Mouse (Mus musculus) embryonic facial prominence, embryonic 13.5 days (tissue): ENCODE measurements around the gene Fgfr2. TPM values are rescaled to one million over a fixed set of nuclear protein-coding genes. Genes with fewer than 3 reads are reported as not detected.

Experiments
- ATAC-seq: fragments of 200-750 bp; cut with Nextera tagmentation; 2 replicates; pipeline ENCODE4 v1.8.0; 2017; ENCODE audit warnings: low read depth; ENCODE audit not compliant: insufficient number of reproducible peaks, insufficient read depth, low FRiP score, low TSS enrichment
- H3K27ac ChIP-seq: fragments of 300-500 bp; sonication (generic); 2 replicates; pipeline ENCODE4 v1.5.1; 2015; ENCODE audit warnings: moderate library complexity, mild to moderate bottlenecking, inconsistent platforms
- H3K27me3 ChIP-seq: fragments of 300-500 bp; sonication (generic); 2 replicates; pipeline ENCODE4 v1.6.1; 2015; ENCODE audit warnings: mild to moderate bottlenecking, inconsistent platforms
- H3K36me3 ChIP-seq: fragments of 300-500 bp; sonication (generic); 2 replicates; pipeline ENCODE4 v1.6.1; 2015; ENCODE audit warnings: mild to moderate bottlenecking, inconsistent platforms
- H3K4me1 ChIP-seq: fragments of 300-500 bp; sonication (generic); 2 replicates; pipeline ENCODE4 v1.6.1; 2015; ENCODE audit warnings: inconsistent platforms
- H3K4me2 ChIP-seq: fragments of 300-500 bp; sonication (generic); 2 replicates; pipeline ENCODE4 v1.6.1; 2015; ENCODE audit warnings: moderate library complexity, mild to moderate bottlenecking, inconsistent platforms
- H3K4me3 ChIP-seq: fragments of 300-500 bp; sonication (generic); 2 replicates; pipeline ENCODE4 v1.5.1; 2015; ENCODE audit warnings: mild to moderate bottlenecking, inconsistent platforms
- H3K9ac ChIP-seq: fragments of 300-500 bp; sonication (generic); 2 replicates; pipeline ENCODE4 v1.6.1; 2015; ENCODE audit warnings: mild to moderate bottlenecking, inconsistent platforms
- H3K9me3 ChIP-seq: fragments of 300-500 bp; sonication (generic); 2 replicates; pipeline ENCODE4 v1.6.1; 2016; ENCODE audit warnings: inconsistent platforms
- WGBS: fragments of 180-500 bp; shearing (Covaris S2); methylation state at CpG from one replicate; pipeline ENCODE4 v1.1.7; 2015; ENCODE audit warnings: mixed read lengths; 5-methylcytosine and 5-hydroxymethylcytosine counted together
- polyA plus RNA-seq: library from polyadenylated mRNA; unstranded; fragments of >200 nt; fragmentation: Nextera tagmentation; extraction: Ambion mirVana; gene quantifications from 2 replicates; pipeline ENCODE4 v1.2.1, GENCODE M21; 2015

Fgfr2 gene
- polyA plus RNA-seq, 1 experiment from 2014 or later = 174 TPM

- Histone ChIP-seq H3K9me3 (no peaks in the 10 kb centered on the region), H3K4me1 (no peaks in the 10 kb centered on the region), H3K27me3 (peaks cover 16% of the 10 kb centered on the region), H3K9ac (no peak overlapping the region), H3K4me3 (no peak overlapping the region), H3K36me3 (no peaks in the 10 kb centered on the region), H3K27ac (no peak overlapping the region), H3K4me2 (no peak overlapping the region)
- ATAC-seq = no peak
Measured at GRCm38 (mm10) chr7:131861157-131861556, 1262.0 kb downstream of the Fgfr2 start.

DNA sequence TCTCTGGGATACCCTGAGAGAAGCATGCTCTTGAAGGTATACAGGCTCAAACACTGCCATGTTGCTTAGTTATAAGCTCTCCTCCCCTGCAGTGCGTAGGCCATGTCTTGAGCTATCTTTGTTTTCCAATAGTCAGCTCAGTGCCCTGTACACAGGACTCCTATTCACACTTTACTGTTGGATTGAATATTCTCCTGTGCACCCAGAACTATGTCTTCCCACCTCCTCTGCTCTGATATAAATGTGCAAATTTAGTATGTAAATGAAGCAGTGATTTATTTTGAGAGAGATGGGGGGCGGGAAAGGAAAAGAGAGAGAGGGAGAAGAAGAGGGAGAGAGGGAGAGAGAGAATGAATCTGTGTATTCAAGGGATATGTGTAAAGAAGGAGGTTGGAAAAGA, 1267.5 kb downstream of the Fgfr2 start:
- Histone ChIP-seq H3K4me3 (no peak overlapping the region), H3K4me2 (no peak overlapping the region), H3K9me3 (no peaks in the 10 kb centered on the region), H3K9ac (no peak overlapping the region), H3K27me3 (no peaks in the 10 kb centered on the region; the same call in 1 of the 2 replicates), H3K36me3 (no peaks in the 10 kb centered on the region), H3K4me1 (no peaks in the 10 kb centered on the region), H3K27ac (no peak overlapping the region)
- 92% methylated on average over 2 of the region's 2 CpGs for WGBS
- no peak for ATAC-seq

DNA sequence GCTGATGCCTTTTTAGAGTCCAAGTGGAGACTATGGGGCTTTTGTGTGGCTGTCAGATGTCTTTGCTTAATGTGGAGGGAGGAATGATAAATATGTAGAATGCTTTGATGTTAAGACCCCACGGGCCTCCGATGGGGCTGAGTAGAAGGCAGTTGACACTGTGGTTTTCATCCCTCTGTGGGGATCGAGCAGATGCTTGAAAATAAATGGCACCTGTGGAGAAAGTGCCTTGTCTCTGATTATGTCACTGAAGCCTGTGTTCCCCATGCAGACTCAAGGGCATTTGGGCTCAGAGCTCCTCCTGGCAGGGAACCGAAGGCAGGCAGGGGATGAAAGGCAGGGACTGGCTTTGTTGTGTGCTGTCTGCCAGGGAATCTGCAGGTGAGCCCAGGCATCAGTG, 1272.6 kb downstream of the Fgfr2 start:
- Histone ChIP-seq H3K9ac (no peak overlapping the region), H3K27ac (no peak overlapping the region), H3K4me2 (no peak overlapping the region), H3K27me3 (peaks cover 16% of the 10 kb centered on the region), H3K36me3 (no peaks in the 10 kb centered on the region), H3K4me3 (no peak overlapping the region), H3K4me1 (peaks cover 6% of the 10 kb centered on the region; the same call in 1 of the 2 replicates), H3K9me3 (no peaks in the 10 kb centered on the region)
- WGBS = 22% methylated on average over 4 of the region's 4 CpGs
- ATAC-seq = no peak

DNA sequence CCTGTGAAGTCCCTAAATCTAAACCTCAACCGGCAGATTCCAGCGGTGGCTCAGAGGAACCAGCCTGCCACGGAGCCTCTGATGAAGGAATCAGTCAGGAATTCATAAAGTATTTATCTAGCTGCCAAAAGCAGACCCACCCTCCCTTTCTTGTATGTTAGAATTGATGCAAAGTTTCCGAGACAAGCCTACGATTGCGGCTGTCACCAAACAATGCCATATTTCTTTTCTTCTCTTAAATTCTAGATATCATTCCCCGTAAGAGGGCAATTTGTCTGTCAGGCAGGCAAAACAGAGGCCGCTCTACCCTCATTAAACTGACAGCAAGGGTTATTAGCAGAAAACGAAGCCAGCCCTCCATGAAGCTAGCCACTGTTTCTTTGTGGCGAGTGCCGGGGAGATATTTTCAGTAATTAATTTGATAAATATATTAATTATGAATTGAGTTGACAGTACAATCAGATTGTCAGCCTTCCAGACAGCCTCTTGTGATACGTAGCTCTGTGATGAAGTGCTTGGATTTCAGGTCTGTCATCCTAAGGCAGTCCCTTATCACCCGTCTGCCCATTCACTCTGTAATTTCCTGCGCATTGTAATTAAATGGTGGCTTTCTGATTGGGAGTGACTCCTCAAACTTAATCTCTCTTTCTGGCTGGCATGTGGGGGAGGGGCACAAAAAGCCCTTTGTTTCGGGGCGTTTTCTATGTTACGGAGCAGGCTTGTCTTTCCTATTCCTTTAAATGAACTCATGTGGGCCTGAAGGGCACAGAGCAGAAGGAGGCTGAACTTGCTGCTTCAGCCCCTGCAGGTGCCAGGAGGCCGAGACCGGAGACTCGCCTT, 1276.9 kb downstream of the Fgfr2 start:
- H3K4me3 ChIP-seq = no peak overlapping the region
- whole genome bisulfite sequencing = 22% methylated on average over 20 of the region's 20 CpGs
- no peaks in the 10 kb centered on the region for H3K36me3 ChIP-seq
- no peak overlapping the region for H3K27ac ChIP-seq
- H3K9ac ChIP-seq = no peak overlapping the region
- H3K4me1 ChIP-seq = peaks cover 6% of the 10 kb centered on the region; the same call in 1 of the 2 replicates
- no peak for ATAC-seq
- no peaks in the 10 kb centered on the region for H3K9me3 ChIP-seq
- peaks cover 22% of the 10 kb centered on the region for H3K27me3 ChIP-seq
- H3K4me2 ChIP-seq = no peak overlapping the region; the same call in 1 of the 2 replicates

DNA sequence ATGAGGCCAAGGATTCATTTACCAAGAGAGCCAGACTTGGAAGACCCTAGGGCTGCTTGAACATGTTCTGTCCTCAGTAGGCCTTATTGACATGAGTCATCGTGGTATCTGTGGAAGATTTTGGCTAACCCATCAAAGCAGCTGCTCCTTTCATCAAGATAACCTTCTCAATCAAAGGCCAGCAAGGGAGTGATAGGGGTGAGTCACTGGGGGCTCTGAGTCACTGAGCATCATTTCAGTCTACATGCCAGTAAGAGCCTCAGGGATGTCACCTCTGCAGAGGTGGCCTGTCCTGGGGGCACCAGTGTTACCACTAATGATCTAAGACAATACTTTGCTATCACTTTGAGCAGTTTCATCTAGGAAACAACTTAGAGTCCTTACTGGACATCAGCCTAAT, 1292.9 kb downstream of the Fgfr2 start:
- ATAC-seq = no peak
- H3K9ac ChIP-seq = no peak overlapping the region
- no peaks in the 10 kb centered on the region for H3K9me3 ChIP-seq
- H3K27me3 ChIP-seq = no peaks in the 10 kb centered on the region
- no peaks in the 10 kb centered on the region for H3K36me3 ChIP-seq
- no peak overlapping the region for H3K4me3 ChIP-seq
- no peaks in the 10 kb centered on the region for H3K4me1 ChIP-seq
- 86% methylated on average over 1 of the region's 1 CpGs for WGBS
- no peak overlapping the region for H3K4me2 ChIP-seq
- H3K27ac ChIP-seq = no peak overlapping the region

- H3K4me3 ChIP-seq = no peak overlapping the region
- WGBS = 78% methylated on average over 5 of the region's 5 CpGs
- H3K4me2 ChIP-seq = no peak overlapping the region
- H3K36me3 ChIP-seq = no peaks in the 10 kb centered on the region
- H3K27me3 ChIP-seq = no peaks in the 10 kb centered on the region
- H3K9me3 ChIP-seq = no peaks in the 10 kb centered on the region
- no peak overlapping the region for H3K27ac ChIP-seq
- no peaks in the 10 kb centered on the region for H3K4me1 ChIP-seq
- H3K9ac ChIP-seq = no peak overlapping the region
- no peak for ATAC-seq
Measured at GRCm38 (mm10) chr7:131826811-131827210, 1296.3 kb downstream of the Fgfr2 start.

DNA sequence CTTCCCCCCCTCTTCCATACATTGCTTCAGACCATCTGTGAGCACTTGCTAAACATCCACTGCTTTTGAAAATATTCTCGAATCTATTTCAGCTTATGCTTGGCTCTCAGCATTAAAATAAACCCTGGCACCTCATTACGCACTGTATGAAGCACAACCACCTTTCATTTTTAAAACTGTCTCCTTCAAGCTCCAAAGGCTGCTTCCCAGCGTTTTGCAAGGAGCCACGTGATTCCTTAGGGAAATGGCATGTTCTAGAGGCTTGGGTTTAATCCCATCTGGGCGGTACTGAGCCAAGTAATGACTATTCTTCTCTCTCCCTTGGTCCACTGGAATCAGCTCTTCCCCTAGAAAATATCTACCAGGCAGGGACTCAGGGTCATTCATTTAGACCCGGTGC, 1305.2 kb downstream of the Fgfr2 start:
- peaks cover 2% of the 10 kb centered on the region; the same call in 1 of the 2 replicates for H3K27me3 ChIP-seq
- H3K9me3 ChIP-seq = no peaks in the 10 kb centered on the region
- no peak overlapping the region for H3K4me2 ChIP-seq
- H3K9ac ChIP-seq = no peak overlapping the region
- no peak for ATAC-seq
- no peak overlapping the region for H3K4me3 ChIP-seq
- no peaks in the 10 kb centered on the region for H3K36me3 ChIP-seq
- H3K4me1 ChIP-seq = peaks cover 4% of the 10 kb centered on the region; the same call in 1 of the 2 replicates
- H3K27ac ChIP-seq = no peak overlapping the region
- 86% methylated on average over 6 of the region's 6 CpGs for WGBS

- Histone ChIP-seq H3K4me2 (no peak overlapping the region), H3K9ac (no peak overlapping the region), H3K27ac (no peak overlapping the region), H3K27me3 (peaks cover 2% of the 10 kb centered on the region; the same call in 1 of the 2 replicates), H3K4me3 (no peak overlapping the region), H3K9me3 (no peaks in the 10 kb centered on the region), H3K36me3 (no peaks in the 10 kb centered on the region), H3K4me1 (peaks cover 4% of the 10 kb centered on the region; the same call in 1 of the 2 replicates)
- WGBS = 75% methylated on average over 2 of the region's 2 CpGs
- no peak for ATAC-seq
Measured at GRCm38 (mm10) chr7:131816641-131817040, 1306.5 kb downstream of the Fgfr2 start.

- Histone ChIP-seq H3K36me3 (no peaks in the 10 kb centered on the region), H3K4me2 (no peak overlapping the region), H3K4me3 (no peak overlapping the region), H3K27ac (no peak overlapping the region), H3K9me3 (no peaks in the 10 kb centered on the region), H3K4me1 (no peaks in the 10 kb centered on the region), H3K9ac (no peak overlapping the region), H3K27me3 (peaks cover 8% of the 10 kb centered on the region; the same call in 1 of the 2 replicates)
- 73% methylated on average over 6 of the region's 6 CpGs for WGBS
- no peak for ATAC-seq
Measured at GRCm38 (mm10) chr7:131812116-131812515, 1311.0 kb downstream of the Fgfr2 start.

- Histone ChIP-seq H3K4me3 (no peak overlapping the region), H3K9me3 (no peaks in the 10 kb centered on the region), H3K4me1 (no peaks in the 10 kb centered on the region), H3K36me3 (no peaks in the 10 kb centered on the region), H3K27ac (no peak overlapping the region), H3K9ac (no peak overlapping the region), H3K4me2 (no peak overlapping the region), H3K27me3 (peaks cover 8% of the 10 kb centered on the region; the same call in 1 of the 2 replicates)
- no peak for ATAC-seq
- 61% methylated on average over 4 of the region's 4 CpGs for WGBS
Measured at GRCm38 (mm10) chr7:131810916-131811315, 1312.2 kb downstream of the Fgfr2 start.

- H3K9ac ChIP-seq = no peak overlapping the region
- H3K27me3 ChIP-seq = peaks cover 8% of the 10 kb centered on the region; the same call in 1 of the 2 replicates
- no peak overlapping the region for H3K4me3 ChIP-seq
- H3K4me1 ChIP-seq = no peaks in the 10 kb centered on the region
- H3K9me3 ChIP-seq = no peaks in the 10 kb centered on the region
- no peaks in the 10 kb centered on the region for H3K36me3 ChIP-seq
- 9% methylated on average over 5 of the region's 5 CpGs for WGBS
- no peak overlapping the region for H3K27ac ChIP-seq
- no peak for ATAC-seq
- H3K4me2 ChIP-seq = no peak overlapping the region
Measured at GRCm38 (mm10) chr7:131809584-131810181, 1313.5 kb downstream of the Fgfr2 start.

- 11% methylated on average over 2 of the region's 2 CpGs for WGBS
- Histone ChIP-seq H3K4me1 (no peaks in the 10 kb centered on the region), H3K36me3 (no peaks in the 10 kb centered on the region), H3K4me3 (no peak overlapping the region), H3K27me3 (peaks cover 9% of the 10 kb centered on the region), H3K4me2 (no peak overlapping the region), H3K27ac (no peak overlapping the region), H3K9ac (no peak overlapping the region), H3K9me3 (no peaks in the 10 kb centered on the region)
- ATAC-seq = no peak
Measured at GRCm38 (mm10) chr7:131807257-131807656, 1315.9 kb downstream of the Fgfr2 start.
